9 mouse cellular contexts compared by ENCODE assay signal in genomic region chr4:132198285-132198712, GRCm38 (mm10). TPM values are rescaled to one million over a fixed set of nuclear protein-coding genes. Genes with fewer than 3 reads are reported as not detected.
DNase-seq lines count a peak whose midpoint lies in the region; TF ChIP-seq lines count a peak whose summit lies in the region.
"Had no signal": no experiment of that assay in that cellular context is flagged by ENCODE, and none has a peak within 500 bp of the region (broad histone marks: within the 10 kb centered on the region; RNA-seq: fewer than 3 reads in every experiment).

No protein-coding gene starts in this region.

- H3K36me3 ChIP-seq in small intestine, adult 2 months (ENCODE audit: control insufficient read depth, insufficient read depth, low read length): peaks cover 24% of the 10 kb centered on the region

- DNase-seq in left cerebral cortex, adult 2 months (ENCODE audit: extremely low spot score in 1 of 2, low spot score in 2 of 2): no peak
- no peak for DNase-seq in left cerebral cortex, postnatal 10 days (ENCODE audit: extremely low spot score in 1 of 2, low spot score in 2 of 2)
- DNase-seq in fibroblast of lung, adult 2 months (ENCODE audit: low read depth): peak; percentile 44
- DNase-seq in kidney, postnatal 25 days: peak; percentile 71 to 72
- no peak for DNase-seq in layer of hippocampus, postnatal 36 days
- DNase-seq in ovary, postnatal 10 days (ENCODE audit: low spot score): no peak
- DNase-seq in left cerebral cortex, adult 8-10 months (ENCODE audit: low spot score in 2 of 2): no peak

- intact Hi-C loops in left cerebral cortex, adult 2 months (cut with DNase I): no loop called here
- intact Hi-C loops in left cerebral cortex, postnatal 10 days (cut with DNase I): no loop called here

- H3K27ac ChIP-seq in left cerebral cortex, adult 2 months: no peak overlapping the region
- H3K27ac ChIP-seq in small intestine, adult 2 months (ENCODE audit: insufficient read depth, low read depth, low read length): peak overlapping the region; percentile 29; the same call in 1 of the 2 replicates
- H3K27ac ChIP-seq: limb, embryonic 13.5 days had no signal

- 15% methylated on average over 4 of the region's 4 CpGs for WGBS in small intestine, adult 2 months

- H3K4me1 ChIP-seq in small intestine, adult 2 months (ENCODE audit: control insufficient read depth, insufficient read depth, insufficient read length, low read length): peaks cover 17% of the 10 kb centered on the region; the same call in 1 of the 2 replicates

- no peak for TF ChIP-seq POLR2A in small intestine, adult 2 months (IDR thresholded peaks at IDR 0.05; ENCODE audit: low read depth, low read length)

- H3K27me3 ChIP-seq in small intestine, adult 2 months (ENCODE audit: control insufficient read depth, insufficient read depth, low read length): no peaks in the 10 kb centered on the region
- H3K27me3 ChIP-seq: limb, embryonic 13.5 days had no signal

- peak; percentile 39 for TF ChIP-seq CTCF in left cerebral cortex, adult 2 months (IDR thresholded peaks at IDR 0.05)
- no peak for TF ChIP-seq CTCF in small intestine, adult 2 months (IDR thresholded peaks at IDR 0.05; ENCODE audit: extremely low read depth, insufficient read length, insufficient replicate concordance, low read depth, low read length)

- no peak overlapping the region for H3K4me3 ChIP-seq in left cerebral cortex, adult 2 months
- H3K4me3 ChIP-seq in small intestine, adult 2 months (ENCODE audit: low read depth, low read length): no peak overlapping the region
- H3K4me3 ChIP-seq: limb, embryonic 13.5 days had no signal

RNA-seq across cellular contexts. Expression of gene Ythdf2, which starts 13.8 kb away (rescaled TPM):
- total RNA-seq in left cerebral cortex, adult 2 months (2021): 10 to 100 TPM; 41.4 to 44.3 TPM
- 10 to 100 TPM; 47.4 to 49.4 TPM for total RNA-seq in left cerebral cortex, postnatal 10 days (2021)
- 7.0 and 14.5 TPM in 2 replicates for polyA plus RNA-seq in small intestine, adult 2 months (2012; rRNA removed)
- total RNA-seq in layer of hippocampus, postnatal 36 days (2021): 10 to 100 TPM; 43.8 to 47.7 TPM
- total RNA-seq in left cerebral cortex, adult 8-10 months (2022): 10 to 100 TPM; 40.1 to 43.4 (median 41.4) TPM

RNA-seq across cellular contexts. Expression of gene Oprd1, which starts 54.0 kb away (rescaled TPM):
- 10 to 100 TPM; 17.9 to 21.1 TPM for total RNA-seq in left cerebral cortex, adult 2 months (2021)
- total RNA-seq in left cerebral cortex, postnatal 10 days (2021): 1 to 10 TPM; 7.7 to 8.0 TPM
- 0.28 and 0.60 TPM in 2 replicates for polyA plus RNA-seq in small intestine, adult 2 months (2012; rRNA removed)
- total RNA-seq in layer of hippocampus, postnatal 36 days (2021): 10 to 100 TPM; 10.7 to 11.3 TPM
- 10 to 100 TPM; 17.7 to 22.3 (median 21.3) TPM for total RNA-seq in left cerebral cortex, adult 8-10 months (2022)

Comparison
In these comparisons a context has a peak if more than half of its experiments do, and no peak if none do; other contexts are left out.
1. DNase-seq: peak in fibroblast of lung, adult 2 months (single experiment) and kidney, postnatal 25 days (2 of 2); none in left cerebral cortex, adult 2 months (0 of 2), left cerebral cortex, postnatal 10 days (0 of 2), layer of hippocampus, postnatal 36 days (0 of 2), ovary, postnatal 10 days (single experiment) and left cerebral cortex, adult 8-10 months (0 of 2).